Mouse (Mus musculus): Measurements from ENCODE around the gene Rfwd3.
"Not testable (repeated sequence)": the region's sequence is repeated elsewhere in the genome, so short reads cannot be mapped to it uniquely, and the experiment has no call there.

Gene Rfwd3

DNA sequence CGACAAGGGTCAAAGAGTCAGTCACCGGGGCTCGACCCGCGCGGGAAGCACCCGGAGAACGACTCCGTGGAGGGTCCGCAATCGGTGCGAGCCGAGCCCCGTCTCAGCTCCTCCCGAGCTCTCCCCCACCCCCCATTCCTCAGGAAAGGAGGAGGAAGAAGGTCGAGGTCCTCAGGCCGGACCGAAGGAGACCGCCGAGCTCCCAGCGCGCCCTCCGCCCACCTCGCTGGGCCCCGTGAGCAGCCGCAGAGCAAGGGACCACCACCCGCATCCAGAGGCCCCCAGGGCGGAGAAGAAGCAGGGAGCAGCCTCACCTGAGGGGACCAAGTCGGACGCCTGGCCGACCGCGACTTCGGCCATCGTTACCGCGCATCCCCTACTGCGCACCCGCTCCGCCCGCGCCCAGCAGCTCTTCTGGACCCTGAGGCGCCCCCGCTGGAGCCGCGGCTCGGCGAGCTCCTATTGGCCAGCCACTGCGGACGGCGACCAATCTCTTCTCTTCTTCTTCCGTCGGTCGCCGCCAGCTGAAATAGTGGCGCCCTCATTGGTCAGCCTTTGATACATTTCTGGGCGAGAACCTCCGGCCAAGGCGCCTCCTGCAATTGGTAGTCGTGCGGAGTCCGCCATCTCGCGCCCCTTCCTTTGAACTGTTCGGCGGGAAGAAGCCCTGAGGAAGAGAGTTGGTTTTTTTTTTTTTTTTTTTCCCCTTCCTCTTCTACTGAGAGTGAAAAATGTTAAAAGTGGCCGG, at the start of gene Rfwd3:
Rfwd3 (minus strand) TSS at position 402 of the 748 bp plus-strand sequence.
- peak; percentile 99 for DNase-seq (ENCODE audit: low read depth)

DNA sequence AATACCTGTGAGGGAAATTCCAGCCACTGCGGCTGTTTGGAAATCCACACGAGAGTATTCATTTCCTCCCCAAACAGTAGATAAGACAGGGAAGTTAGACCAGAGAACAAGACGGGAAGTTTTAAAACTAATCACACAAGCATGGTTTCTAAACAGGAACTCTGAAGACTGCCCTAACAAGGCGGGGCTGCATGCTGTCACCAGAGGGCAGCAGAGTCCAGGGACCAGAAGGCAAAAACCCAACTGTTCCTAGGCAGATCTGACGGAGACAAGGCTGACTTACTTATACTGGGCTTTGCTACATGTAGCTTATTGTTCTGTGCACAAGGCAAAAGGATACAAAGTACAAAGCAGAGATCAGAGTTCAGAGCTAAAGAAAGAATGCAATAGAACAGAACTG, 43.2 kb upstream of the Rfwd3 start:
- DNase-seq (ENCODE audit: low read depth) = peak; percentile 90

DNA sequence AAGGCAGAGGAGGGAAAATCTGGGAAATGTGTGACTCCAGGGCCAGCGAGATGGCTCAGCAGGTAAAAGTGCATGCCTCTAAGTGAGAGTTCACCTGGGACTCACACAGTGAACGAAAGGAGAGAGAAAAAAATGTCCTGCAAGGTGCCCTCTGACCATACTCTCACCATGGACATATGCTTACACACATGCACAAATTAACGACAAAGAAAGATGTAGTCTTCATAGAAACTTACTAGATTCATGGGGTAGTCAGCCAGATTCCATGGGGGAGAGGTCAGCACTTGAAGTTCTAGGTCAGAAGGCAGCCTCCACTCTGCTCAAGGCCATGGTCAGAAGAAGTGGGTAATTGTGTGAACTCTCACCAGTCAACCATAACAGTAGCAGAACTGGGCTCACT, 40.2 kb upstream of the Rfwd3 start:
- DNase-seq (ENCODE audit: low read depth) = no peak

DNA sequence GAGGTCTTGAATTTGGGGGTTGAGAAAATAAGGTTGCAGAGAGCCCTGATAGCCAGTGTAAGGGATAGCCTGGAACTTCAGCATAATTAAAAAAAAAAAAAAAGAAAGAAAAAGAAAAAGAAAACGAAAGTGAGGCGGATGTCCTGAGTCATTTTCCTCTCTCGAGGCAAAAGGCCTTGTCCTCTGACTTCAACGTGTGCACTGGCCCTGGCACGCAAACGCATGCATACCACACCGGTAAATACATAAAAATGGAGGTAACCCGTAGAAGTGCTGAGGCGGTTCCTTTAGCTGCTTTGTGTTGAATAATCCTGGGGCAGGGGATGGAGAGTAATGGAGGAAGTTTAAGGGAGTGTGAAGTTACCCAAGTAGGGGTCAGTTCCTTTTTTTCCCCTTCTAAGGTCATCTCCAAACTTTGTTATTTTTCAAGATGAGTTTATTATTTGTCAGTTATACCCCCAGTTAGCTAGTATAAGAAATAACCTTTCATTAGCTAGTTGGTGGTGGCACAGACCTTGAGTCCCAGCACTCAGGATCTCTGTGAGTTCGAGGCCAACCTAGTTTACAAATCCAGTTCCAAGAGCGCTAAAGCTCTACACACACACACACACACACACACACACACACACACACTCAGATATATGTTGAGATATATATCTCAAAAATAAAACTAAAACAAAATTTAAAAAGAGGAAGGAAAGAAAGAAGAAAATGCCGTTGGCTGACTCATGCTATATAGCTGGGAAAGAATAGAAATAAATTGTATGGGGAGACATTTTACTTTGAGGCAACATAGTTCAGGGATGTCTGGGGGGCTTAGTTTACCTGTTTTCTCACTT, 38.6 kb upstream of the Rfwd3 start:
- DNase-seq (ENCODE audit: low read depth) = peak; percentile 86

DNA sequence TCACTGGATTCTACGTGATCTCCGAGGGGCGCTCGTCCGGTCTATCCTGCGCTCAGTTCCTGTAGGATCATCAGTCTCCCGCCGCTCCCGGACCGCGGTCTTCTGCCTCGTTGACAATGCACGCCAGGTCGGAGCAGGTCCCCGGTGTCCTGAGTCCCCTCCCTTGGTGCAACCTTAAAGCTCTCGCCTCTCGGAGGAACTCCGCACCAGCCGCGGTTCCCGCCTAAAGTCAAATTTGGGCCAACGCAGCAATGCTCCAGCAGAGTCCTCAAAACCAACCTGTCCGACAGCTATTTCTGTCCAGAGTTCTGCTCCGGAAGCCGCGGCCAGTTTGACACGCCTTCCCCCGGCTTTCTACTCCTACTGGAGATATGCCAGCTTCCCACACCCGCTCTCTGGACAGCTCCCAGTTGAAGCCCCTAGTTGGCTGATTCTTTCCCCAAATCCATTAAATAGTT, 37.9 kb upstream of the Rfwd3 start, which contains the start of gene Mlkl:
Mlkl (minus strand) TSS at position 288 of the 458 bp plus-strand sequence.
- peak; percentile 93 for DNase-seq (ENCODE audit: low read depth)

DNA sequence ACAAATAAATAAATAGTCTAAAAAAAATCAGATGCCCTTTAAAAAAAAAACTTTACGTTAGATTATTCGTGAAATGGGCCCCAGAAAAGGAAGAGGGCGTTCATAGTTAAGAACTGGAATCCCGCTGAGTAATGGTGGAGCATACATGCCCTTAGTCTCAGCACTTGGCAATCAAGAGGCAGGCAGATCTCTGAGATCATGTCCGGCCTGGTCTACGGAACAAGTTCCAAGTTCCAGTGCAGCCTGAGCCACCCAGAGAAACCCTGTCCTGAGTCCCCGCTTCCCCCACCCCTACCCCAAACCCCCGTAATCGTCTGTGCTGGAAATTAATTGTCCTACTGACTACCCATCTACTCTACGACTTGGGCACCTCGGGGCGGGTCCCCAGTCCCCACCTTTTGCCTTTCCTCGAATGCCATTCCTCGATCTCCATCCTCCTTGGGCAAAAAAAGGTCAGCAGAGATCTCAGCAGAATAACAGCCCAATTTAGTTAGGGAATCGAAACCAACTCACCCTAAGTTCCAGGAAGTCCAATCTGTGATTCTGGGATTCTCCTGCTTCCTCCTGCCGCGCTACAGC, 37.4 kb upstream of the Rfwd3 start:
- DNase-seq (ENCODE audit: low read depth) = peak; percentile 86

DNA sequence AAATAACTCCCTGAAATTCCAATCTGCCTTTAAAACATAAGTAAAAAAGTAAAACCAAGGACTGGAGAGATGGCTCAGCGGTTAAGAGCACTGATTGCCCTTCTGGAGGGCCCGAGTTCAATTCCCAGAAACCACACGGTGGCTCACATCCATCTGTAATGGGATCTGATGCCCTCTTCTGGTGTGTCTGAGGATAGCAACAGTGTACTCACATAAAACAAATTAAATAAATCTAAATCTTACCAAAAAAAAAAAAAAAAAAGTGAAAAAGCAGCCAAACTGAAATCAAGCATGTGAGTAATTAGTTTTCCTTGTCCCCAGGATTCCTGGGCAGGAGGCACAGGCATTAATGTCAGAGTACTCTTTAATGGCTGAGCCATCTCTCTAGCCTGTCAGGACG, 36.7 kb upstream of the Rfwd3 start:
- peak; percentile 12 for DNase-seq (ENCODE audit: low read depth)

DNA sequence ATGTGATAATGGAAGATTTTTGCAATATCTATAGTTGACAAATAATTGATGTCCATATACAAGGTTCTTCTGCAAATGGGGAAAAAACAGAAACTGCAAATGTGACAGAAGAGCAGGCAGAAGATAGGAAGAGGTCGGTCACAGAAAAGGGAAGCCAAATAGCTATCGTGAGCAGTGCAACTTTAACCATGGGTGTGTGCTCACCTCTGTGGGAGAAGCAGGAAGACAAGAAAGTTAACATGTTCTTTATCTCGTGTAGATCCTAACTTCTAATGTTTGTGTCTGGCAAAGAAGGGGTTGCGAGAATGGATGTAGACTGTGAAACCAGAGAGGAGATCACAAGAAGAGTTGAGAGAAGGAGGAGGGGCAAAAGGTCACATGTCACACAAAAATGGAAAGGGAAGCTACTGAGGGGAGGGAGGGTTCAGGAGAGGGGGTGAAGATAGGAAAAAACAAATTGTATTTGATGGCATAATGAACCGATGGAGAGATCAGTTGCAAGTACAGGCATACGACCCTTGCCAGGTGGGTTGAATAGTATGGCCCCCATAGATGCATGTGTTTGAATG, 25.3 kb upstream of the Rfwd3 start:
- DNase-seq (ENCODE audit: low read depth) = no peak

DNA sequence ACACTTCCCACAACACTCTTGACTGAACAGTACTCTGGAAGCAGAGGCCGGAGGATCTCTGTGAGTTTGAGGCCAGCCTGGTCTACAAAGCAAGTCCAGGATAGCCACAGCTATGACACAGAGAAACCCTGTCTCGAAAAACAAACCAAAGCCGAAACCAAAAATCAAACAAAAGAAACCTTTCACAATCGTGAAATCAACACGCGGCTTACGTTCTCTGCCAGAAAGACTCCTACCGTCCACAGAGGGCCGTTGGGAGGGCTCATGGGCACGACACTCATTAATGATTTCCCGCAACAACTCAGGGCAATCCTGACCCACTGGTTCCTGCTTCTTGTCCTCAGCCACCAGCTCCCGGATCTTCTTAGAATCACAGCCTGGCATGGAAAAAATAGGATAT, 14.7 kb upstream of the Rfwd3 start:
- no peak for DNase-seq (ENCODE audit: low read depth)

DNA sequence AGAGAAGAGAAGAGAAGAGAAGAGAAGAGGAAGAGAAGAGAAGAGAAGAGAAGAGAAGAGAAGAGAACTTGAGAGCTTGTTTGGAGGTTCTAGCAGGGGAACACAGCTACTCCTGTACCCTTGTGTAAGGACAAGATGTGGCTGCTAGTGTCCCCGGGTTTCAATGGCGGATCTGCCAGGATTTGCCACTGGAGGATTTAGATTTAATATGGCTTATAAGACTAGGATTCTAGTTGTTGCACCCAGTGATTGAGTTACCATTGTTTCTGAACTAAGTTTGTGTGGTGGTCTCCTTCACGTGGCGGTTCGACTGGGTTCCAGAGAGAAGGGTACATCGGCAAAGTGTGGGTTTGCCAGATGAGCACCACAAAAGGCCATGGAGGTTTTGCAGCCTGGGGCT, 13.9 kb upstream of the Rfwd3 start:
- not testable (repeated sequence) for DNase-seq (ENCODE audit: low read depth)

DNA sequence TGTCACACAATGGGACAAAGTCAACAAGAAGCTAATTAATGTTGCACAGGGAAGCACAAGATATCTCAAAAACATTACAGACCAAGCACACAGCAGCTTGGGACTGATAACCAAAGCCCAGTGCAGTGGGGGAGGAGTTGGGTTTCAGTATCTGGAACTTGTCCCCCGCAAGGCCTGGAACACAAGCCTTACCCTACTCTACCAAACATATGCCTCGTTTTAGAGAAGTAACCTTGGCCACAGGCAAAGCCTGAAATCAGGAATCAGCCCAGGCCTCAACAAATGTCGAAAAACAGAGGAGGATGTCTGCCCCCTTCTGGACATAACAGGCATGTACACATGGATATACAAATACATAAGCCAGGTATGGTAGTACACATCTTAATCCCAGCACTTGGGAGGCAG, 12.7 kb upstream of the Rfwd3 start:
- DNase-seq (ENCODE audit: low read depth) = peak; percentile 57

DNA sequence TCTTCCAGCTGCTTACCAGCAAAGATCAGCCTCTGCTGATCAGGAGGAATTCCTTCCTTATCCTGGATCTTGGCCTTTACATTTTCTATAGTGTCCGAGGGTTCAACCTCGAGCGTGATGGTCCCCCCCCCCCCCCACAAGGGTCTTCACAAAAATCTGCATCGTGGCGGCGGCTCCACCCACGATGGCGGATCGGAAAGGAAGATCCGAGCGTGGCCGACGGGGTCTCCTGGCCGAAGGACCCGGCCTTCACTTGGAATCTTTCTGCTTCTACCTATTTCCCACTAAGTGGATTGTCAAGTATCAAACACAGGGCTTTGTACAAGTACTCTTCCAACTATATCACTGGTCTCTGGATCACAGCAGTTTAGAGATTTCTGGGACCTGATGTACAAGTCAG, 10.0 kb upstream of the Rfwd3 start:
- not testable (repeated sequence) for DNase-seq (ENCODE audit: low read depth)

DNA sequence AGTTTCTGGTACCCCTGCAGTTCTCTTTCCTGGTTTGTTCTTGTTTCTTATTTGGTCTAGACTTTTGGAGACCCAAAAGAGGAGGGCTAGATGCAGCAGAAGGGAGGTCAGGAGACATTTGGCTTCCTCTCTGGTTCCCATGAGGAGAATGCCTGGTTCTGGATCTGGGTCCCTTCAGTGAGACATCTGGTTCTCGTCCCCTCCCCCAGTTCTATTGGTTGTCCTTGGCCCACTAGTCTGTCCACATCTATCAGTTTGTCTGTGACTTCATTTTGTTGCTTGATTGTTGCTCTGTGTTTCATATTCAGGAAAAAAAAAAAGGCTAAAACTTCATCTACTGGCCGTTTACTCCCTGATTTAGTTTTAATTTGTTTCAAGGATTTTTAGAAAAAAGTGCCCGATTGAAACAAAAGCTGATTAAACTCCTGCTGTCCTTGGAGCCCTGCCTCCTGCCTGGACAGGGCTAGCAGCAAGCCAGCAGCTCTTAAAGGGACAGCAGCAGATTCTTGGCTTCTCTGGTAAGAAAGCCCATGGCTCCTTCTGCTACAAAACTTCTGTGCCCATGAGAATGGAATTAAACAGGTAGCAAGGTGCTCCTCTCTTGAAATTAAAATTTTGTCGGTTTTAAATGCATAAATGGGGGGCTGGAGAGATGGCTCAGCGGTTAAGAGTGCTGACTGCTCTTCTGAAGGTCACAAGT, 5.2 kb upstream of the Rfwd3 start:
- DNase-seq (ENCODE audit: low read depth) = no peak

DNA sequence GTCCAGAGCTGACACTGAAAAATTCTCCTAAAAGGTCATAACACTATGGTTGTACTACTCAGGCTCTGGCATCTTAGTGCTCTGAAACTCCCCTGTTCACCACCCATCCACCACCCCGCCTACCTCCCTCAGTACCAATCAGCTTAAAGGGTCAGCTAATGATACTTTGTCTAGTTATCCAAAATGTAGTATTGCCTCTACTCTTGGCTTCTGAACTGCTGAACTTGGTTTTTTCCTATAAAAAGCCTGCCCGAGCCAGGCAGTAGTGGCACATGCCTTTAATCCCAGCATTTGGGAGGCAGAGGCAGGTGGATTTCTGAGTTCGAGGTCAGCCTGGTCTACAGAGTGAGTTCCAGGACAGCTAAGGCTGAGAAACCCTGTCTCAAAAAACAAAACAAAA, 4.3 kb upstream of the Rfwd3 start:
- DNase-seq (ENCODE audit: low read depth) = no peak

DNA sequence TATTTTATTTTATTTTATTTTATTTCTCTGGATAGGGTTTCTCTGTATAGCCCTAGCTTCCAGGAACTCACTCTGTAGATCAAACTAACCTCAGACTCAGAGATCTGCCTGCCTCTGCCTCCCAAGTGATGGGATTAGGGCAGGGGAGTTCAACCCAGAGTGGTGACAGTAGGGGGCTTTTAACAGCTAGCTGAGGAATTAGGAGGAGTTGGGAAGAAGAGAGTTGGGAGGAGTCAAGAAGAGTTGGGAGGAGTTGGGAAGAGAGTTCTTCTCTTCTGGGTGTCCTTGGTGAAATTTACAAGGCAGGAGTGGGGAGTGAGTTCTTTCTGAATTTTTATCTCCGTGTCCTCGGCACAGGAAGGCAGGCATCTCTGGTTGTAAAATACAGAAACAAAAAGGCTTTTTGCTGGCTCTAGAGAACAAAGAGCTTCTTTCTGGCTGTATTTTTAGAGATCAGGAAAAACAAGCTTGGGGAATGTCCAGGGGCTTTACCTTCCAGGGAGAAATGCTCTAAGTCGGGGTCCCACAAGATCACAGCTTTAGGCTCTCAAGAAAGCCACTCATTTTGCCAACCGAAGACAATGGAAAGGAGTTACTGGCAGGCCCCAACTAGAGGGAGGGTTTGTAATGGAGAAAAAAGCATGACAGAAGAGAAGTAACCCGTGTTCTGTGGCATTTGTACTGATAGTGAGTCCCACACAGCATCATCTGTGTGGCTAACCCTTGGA, 3.2 kb upstream of the Rfwd3 start:
- DNase-seq (ENCODE audit: low read depth) = not testable (repeated sequence)

DNA sequence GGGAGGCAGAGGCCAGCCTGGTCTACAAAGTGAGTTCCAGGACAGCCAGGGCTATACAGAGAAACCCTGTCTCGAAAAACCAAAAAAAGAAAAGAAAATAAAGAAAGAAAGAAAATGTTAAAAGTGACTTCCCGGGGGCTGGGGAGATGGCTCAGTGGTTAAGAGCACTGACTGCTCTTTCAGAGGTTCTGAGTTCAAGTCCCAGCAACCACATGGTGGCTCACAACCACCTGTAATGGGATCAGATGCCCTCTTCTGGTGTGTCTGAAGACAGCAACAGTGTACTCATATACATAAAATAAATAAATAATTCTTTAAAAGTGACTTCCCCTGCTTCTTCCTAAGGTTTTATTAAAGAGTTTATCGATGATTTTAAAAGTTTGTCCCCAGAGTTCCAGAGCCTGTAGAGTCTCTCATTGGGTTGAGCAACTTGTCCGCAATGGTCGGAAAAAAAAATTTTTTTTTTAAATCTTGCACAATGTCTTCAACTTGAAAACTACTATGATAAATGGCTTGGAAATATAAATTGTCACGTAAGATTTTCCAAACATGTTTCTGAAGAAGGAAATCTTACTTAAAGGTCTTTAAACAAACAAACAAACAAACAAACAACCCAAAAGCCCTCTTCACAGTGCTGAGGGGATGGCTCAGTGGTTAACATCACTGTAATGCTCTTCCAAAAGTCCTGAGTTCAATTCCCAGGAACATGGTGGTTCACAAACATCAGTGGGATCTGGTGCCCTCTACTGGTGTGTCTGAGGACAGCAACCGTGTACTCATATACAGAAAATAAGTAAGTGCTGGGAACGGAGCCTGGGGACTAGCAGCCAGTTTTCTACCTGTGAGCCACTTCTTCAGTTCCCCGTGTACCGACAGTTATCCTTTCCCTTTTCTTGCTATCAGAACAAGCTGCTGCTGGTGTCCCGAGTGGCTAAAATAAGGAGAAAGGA, 850 bp upstream of the Rfwd3 start:
- DNase-seq (ENCODE audit: low read depth) = peak; percentile 76

DNA sequence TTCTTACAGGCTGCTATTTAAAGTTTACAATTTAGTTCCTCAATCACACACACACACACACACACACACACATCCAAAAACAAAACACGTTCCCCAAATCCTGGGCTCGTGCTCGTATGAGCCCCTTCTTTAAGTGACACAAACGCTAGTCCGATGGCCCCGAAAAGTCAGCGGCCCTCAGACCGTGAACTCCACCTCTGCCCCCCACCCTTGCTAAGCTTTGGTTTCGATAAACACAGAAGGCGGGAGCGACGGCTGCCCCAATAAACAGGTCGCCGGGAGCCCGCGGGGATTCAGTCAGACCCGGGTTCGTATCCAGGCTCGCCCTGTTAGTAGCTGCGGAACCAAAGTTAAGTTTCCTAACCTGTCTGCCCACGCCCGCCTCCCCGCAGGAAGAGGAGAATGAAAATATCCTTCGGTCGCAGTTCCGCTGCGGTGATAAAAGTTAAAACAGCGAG, 630 bp downstream of the Rfwd3 start:
- DNase-seq (ENCODE audit: low read depth) = peak; percentile 74

DNA sequence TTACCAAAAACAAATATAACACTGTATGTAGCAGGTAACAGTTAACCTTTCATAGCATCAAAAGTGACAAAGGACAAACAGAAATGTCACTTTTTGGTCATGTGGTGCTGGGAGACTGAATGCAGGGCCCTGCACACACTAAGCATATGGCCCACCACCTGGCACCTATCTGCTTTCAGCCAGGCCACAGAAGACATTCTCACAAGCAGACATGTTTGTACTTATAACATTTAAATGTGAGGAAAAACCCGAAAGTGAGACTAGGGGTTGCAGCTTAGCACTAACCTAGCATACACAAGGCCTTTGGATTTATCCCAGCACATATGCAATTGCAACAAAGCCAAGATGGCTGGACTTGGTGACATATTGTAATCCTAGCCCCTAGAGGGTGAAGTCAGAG, 2.0 kb downstream of the Rfwd3 start:
- DNase-seq (ENCODE audit: low read depth) = no peak

DNA sequence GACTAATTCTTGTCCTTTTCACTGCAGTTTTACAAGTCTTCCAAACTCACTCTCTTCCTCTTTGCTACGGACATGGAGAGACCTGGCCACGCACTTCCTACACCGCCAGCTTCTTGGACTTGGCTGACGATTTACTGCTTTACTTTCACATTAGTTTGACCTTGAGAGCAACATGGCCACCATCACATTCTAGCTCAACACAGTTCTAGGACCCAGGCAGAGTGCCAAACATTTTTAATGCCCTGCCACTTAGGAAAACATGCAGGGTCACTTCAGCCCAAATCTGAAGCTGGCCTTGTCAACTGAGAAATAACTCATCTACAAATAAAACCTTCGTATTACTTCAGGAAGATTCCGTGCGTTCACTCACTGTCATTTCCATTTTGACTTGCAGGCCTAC, 8.3 kb downstream of the Rfwd3 start:
- peak; percentile 32 for DNase-seq (ENCODE audit: low read depth)

DNA sequence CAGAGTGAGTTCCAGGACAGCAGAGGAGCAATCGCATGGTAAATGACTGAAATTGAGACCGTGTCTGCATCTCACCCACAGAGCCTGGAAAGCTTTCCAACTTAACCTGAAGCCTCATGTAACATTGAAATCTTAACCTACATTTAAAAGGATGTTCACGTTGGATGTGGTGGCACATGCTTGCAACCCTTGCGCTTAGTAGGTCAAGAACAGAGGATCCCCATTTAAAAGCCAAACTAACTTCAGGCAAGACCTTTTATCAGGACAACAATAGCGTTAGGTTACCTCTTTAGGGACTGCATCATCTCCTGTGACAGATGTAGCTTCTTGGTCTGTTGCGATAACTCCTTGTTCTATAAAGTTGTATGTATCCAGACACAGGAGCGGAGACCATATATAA, 9.4 kb downstream of the Rfwd3 start:
- DNase-seq (ENCODE audit: low read depth) = no peak
